Mouse (Mus musculus): ENCODE results near the gene Atp5b.
"Not testable (repeated sequence)": the region's sequence is repeated elsewhere in the genome, so short reads cannot be mapped to it uniquely, and the experiment has no call there.

The Atp5b gene

DNA sequence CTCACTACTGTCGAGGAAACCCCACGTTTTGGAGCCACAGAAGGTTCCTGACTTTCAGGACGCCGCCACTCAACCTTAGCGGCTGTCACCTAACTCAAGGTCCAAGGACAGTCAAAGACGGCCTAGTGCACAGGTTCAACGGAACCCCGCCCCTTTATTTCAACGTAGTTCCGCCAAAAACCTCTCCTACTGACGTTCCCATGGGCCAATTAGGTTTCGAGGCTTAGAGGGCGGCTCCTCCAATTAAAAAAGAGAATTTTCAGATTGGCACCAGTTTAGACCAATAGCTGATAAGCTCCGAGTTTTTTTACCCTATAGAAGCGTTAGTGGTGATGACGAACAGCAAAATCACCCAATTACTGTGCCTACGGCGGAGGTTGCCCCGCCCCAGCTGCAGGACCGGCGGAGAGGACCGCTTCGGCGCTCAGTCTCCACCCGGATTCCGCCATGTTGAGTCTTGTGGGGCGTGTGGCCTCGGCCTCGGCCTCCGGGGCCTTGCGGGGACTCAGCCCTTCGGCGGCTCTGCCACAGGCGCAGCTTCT is at the start of gene Atp5b:
TSS of gene Atp5b (plus strand) at position 394 of the 542 bp plus-strand sequence.
- DNase-seq (ENCODE audit: low spot score): peak; percentile 97

- no peak for DNase-seq (ENCODE audit: low spot score)
Measured at GRCm38 (mm10) chr10:128036746-128037425, 46.2 kb upstream of the Atp5b start.

GRCm38 (mm10) chr10:128037921-128038320 is 45.2 kb upstream of the Atp5b start:
- DNase-seq (ENCODE audit: low spot score): no peak

GRCm38 (mm10) chr10:128039167-128039566 is 43.9 kb upstream of the Atp5b start:
- DNase-seq (ENCODE audit: low spot score): peak; percentile 40

GRCm38 (mm10) chr10:128039858-128040257 is 43.2 kb upstream of the Atp5b start:
- DNase-seq (ENCODE audit: low spot score): no peak

DNA sequence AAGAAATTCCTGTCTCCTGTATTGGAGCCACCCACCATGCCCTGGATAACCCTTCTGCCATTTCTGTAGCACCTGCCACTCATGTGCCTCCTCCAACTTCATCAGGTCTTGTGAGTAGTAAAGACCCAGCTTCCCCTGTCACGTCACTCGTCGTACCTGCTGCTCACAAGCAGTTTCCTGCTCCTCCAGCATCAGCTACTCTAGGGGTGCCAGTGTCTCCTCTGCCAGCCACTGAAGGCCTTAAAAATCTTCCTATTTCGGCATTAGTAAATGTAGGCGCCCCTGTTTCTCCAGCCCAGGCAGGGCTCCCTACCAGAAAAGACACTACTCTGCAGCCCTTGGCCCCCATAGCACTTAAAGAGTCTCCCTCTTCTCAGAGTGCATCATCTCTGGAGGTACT is 42.8 kb upstream of the Atp5b start:
- no peak for DNase-seq (ENCODE audit: low spot score)

DNA sequence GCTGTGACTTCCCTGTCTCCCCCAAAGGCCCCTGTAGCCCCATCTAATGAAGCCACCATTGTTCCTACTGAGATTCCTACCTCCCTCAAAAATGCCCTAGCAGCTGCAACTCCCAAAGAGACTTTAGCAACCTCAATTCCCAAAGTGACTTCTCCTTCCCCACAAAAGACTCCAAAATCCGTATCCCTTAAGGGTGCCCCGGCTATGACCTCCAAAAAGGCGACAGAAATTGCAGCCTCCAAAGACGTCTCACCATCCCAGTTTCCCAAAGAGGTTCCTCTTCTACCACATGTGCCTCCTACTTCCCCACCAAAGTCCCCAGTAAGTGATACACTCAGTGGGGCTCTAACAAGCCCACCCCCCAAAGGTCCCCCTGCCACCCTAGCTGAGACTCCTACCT is 41.4 kb upstream of the Atp5b start:
- no peak for DNase-seq (ENCODE audit: low spot score)

GRCm38 (mm10) chr10:128042466-128042865 is 40.6 kb upstream of the Atp5b start:
- no peak for DNase-seq (ENCODE audit: low spot score)

DNA sequence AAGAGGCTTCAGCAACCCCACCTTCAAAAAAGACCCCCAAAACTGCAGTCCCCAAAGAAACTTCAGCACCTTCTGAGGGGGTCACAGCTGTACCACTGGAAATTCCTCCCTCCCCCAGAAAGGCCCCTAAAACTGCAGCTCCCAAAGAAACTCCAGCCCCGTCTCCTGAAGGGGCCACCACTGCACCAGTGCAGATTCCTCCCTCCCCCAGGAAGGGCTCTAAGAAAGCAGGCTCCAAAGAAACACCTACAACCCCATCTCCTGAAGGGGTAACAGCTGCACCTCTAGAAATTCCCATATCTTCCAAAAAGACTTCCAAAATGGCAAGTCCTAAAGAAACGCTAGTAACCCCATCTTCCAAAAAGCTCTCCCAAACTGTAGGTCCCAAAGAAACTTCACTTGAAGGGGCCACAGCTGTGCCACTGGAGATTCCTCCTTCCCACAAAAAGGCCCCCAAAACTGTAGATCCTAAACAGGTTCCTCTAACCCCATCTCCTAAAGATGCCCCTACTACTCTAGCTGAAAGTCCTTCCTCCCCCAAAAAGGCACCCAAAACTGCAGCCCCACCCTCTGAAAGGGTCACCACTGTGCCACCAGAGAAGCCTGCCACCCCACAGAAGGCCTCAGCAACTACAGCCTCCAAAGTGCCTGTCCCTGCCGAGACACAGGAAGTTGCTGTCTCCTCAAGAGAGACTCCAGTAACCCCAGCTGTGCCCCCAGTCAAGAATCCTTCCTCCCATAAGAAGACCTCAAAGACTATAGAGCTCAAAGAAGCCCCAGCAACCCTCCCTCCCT is 39.8 kb upstream of the Atp5b start:
- no peak for DNase-seq (ENCODE audit: low spot score)

- DNase-seq (ENCODE audit: low spot score): no peak
Measured at GRCm38 (mm10) chr10:128048157-128048556, 34.9 kb upstream of the Atp5b start.

DNA sequence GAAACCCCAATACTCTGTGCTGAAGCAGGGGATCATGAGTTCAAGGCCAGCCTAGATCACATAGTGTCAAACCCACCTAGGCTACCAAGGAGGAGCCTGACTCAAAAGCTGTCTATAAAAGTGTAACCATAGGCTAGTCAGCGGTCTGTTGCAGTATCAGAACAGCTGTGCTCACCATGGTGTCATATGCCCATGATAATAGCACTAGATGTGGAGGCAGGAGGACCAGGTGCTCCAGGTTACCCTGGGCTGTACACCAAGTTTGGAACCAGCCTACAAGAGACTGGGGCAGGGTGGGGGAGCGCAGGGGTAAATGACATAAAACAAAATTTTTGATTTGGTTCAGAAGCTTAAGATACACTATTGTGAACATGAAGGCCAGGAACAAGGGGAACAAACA is 33.3 kb upstream of the Atp5b start:
- DNase-seq (ENCODE audit: low spot score): no peak

- no peak for DNase-seq (ENCODE audit: low spot score)
Measured at GRCm38 (mm10) chr10:128050355-128050754, 32.7 kb upstream of the Atp5b start.

- no peak for DNase-seq (ENCODE audit: low spot score)
Measured at GRCm38 (mm10) chr10:128051589-128051988, 31.5 kb upstream of the Atp5b start.

- DNase-seq (ENCODE audit: low spot score): not testable (repeated sequence)
Measured at GRCm38 (mm10) chr10:128052136-128052535, 30.9 kb upstream of the Atp5b start.

DNA sequence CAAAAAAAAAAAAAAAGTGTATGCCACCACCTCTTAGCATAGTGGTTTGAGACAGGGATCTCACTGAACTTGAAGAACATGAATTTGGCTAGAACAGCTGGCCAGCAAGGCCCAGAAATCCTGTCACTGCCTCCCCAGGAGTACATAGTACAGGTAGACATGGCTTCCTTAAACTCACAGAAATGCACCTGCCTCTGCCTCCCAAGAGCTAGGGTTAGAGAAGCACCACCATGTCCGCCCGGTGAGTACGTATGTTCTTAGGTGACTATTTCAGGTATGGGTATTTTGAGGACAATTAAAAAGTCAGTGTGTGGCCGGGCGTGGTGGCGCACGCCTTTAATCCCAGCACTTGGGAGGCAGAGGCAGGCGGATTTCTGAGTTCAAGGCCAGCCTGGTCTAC is 30.1 kb upstream of the Atp5b start:
- no peak for DNase-seq (ENCODE audit: low spot score)

- no peak for DNase-seq (ENCODE audit: low spot score)
Measured at GRCm38 (mm10) chr10:128058184-128058583, 24.9 kb upstream of the Atp5b start.

DNA sequence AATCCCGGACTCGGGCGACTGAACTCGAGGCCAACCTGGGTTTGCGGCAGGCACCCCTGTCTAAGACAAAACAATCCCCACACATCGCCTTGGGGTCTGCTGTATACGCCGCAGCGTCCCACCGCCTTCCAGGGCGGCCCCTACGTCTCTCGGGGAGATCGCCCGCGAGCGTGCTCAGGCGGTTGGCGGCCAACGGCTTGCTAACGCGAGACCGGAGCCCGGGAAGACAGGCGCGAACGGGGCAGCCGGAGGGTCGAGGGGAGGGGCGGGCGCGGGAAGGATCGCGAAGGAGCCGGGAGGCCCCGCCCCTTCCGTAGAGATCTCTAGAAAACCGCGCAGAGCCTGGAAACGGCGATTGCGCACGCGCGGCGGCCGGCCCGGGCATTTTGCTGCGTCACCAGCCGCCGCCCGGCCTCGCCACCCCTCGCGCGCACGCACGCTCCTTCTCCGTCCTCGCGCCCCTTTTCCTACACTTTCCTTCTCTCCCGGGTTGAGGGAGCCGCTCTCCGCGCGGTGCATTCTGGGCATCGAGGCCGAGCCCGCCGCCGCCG is 24.4 kb upstream of the Atp5b start, which contains the start of gene Ptges3:
TSS of gene Ptges3 (plus strand) at position 354 of the 551 bp plus-strand sequence.
- peak; percentile 95 for DNase-seq (ENCODE audit: low spot score)

DNA sequence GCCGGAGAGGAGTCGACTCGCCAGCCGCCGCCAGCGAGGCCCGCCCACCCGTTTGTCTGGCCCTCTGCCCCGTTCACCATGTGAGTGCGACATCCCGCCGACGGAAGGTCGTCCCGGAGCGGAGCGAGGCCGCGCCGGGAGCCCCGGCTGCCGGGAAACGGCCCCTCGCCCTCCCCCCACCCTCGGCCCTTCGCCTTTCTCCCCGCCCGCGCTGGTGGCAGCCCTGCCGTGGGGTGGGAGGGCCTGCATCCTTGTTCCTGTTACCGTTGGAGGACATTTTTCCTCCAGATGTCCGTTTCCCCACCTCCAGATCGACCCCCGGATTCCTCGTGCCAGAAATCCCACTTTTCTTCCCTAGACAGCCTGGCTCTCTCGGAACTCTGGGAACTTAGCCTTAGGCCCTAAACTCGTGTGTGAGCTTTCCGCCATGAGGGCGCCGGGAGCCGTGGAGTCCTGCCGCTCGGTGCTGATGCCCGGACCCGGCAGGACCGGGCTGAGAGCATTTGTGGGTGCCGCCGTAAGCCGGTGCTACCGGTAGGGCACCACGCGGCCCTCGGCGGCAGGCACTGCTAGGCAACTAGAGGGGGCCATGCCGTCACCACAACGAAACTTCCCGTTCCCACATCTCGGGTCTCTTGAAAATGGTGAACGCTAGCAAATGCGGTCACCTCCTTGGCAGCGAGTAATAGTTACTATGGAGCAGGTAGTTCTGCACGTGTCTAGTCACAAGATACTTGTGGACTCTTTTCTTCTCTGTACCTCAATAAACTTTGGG is 23.7 kb upstream of the Atp5b start:
- peak; percentile 77 for DNase-seq (ENCODE audit: low spot score)

DNA sequence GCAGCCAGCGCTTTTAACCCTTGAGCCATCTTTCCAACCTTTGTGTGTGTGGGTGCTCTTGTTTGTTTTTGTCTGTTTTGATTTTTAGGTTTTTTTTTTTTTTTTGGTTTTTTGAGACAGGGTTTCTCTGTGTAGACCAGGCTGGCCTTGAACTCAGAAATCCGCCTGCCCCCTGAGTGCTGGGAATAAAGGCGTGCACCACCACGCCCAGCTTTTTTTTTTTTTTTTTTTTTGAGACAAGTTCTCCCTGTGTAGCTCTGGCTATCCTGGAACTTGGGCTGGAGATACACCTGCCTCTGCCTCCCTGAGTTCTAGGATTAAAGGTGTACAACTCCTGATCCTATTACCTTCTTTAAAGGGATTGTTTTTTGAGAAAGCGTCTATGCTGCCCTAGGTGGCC is 22.0 kb upstream of the Atp5b start:
- no peak for DNase-seq (ENCODE audit: low spot score)

- no peak for DNase-seq (ENCODE audit: low spot score)
Measured at GRCm38 (mm10) chr10:128062221-128062989, 20.7 kb upstream of the Atp5b start.

DNA sequence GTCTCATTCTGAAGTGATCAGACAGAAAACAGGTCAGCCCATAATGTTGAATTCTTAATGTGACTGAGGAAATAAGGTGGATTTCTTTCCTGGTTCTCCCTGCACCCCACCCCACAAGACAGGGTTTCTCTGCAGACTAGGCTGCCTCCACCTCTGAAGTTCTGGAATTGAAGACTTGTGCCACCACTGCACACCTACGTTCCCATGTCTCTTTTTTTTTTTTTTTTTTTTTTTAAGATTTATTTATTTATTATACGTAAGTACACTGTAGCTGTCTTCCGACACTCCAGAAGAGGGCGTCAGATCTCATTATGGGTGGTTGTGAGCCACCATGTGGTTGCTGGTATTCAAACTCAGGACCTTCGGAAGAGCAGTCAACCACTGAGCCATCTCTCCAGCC is 17.0 kb upstream of the Atp5b start:
- DNase-seq (ENCODE audit: low spot score): no peak
